Mouse (Mus musculus) midbrain, postnatal 0 days (tissue): Measurements from ENCODE around the gene Cntrob. TPM values are rescaled to one million over a fixed set of nuclear protein-coding genes. Genes with fewer than 3 reads are reported as not detected.

Experiments used
- ATAC-seq: fragments of 200-750 bp; cut with Nextera tagmentation; 2 replicates; pipeline ENCODE4 v1.8.0; 2017; ENCODE audit warnings: moderate number of reproducible peaks, mild to moderate bottlenecking, moderate TSS enrichment, moderate library complexity; ENCODE audit not compliant: low FRiP score
- DNase-seq: peaks from one replicate; pipeline ENCODE4 v3.0.0-alpha.2; 2015; ENCODE audit warnings: low spot score
- H3K27ac ChIP-seq: fragments of 300-500 bp; sonication (generic); 2 replicates; pipeline ENCODE4 v1.5.1; 2014; ENCODE audit warnings: low read depth, mild to moderate bottlenecking, low read length, mixed read lengths
- H3K27me3 ChIP-seq: fragments of 300-500 bp; sonication (generic); 2 replicates; pipeline ENCODE4 v1.6.1; 2014; ENCODE audit warnings: low read length, control low read depth, mixed read lengths; ENCODE audit not compliant: insufficient read depth
- H3K36me3 ChIP-seq: fragments of 300-500 bp; sonication (generic); 2 replicates; pipeline ENCODE4 v1.6.1; 2014; ENCODE audit warnings: low read length, control low read depth, mixed read lengths; ENCODE audit not compliant: insufficient read depth
- H3K4me1 ChIP-seq: fragments of 300-500 bp; sonication (generic); 2 replicates; pipeline ENCODE4 v1.6.1; 2014; ENCODE audit warnings: mild to moderate bottlenecking, control low read depth, antibody characterized with exemption, low read length, mixed read lengths; ENCODE audit not compliant: insufficient read depth
- H3K4me2 ChIP-seq: fragments of 300-500 bp; sonication (generic); 2 replicates; pipeline ENCODE4 v1.6.1; 2014; ENCODE audit warnings: low read depth, mild to moderate bottlenecking, low read length, mixed read lengths; ENCODE audit not compliant: poor library complexity, severe bottlenecking
- H3K4me3 ChIP-seq: fragments of 300-500 bp; sonication (generic); 2 replicates; pipeline ENCODE4 v1.5.1; 2014; ENCODE audit warnings: low read depth, mild to moderate bottlenecking, low read length, moderate library complexity
- H3K9ac ChIP-seq: fragments of 300-500 bp; sonication (generic); replicated peaks from 2 replicates; pipeline ENCODE4 v1.6.1; 2014; ENCODE audit warnings: mild to moderate bottlenecking, low read length, moderate library complexity, mixed read lengths; ENCODE audit not compliant: poor library complexity, severe bottlenecking
- H3K9me3 ChIP-seq: fragments of 300-500 bp; sonication (generic); 2 replicates; pipeline ENCODE4 v1.6.1; 2016; ENCODE audit warnings: low read length, control low read depth
- CTCF ChIP-seq: IDR thresholded peaks from 2 replicates; pipeline ENCODE4 v1.5.1; 2016; ENCODE audit warnings: antibody characterized with exemption, mild to moderate bottlenecking
- WGBS: fragments of 180-500 bp; shearing (Covaris S2); extraction: QIAGEN DNeasy Blood & Tissue Kit; methylation state at CpG from one replicate; pipeline ENCODE4 v1.1.7; 2014; 5-methylcytosine and 5-hydroxymethylcytosine counted together
- polyA plus RNA-seq: library from polyadenylated mRNA; unstranded; fragments of >200 nt; fragmentation: Nextera tagmentation; extraction: Ambion mirVana; gene quantifications from 2 replicates; pipeline ENCODE4 v1.2.1, GENCODE M21; 2015
- total RNA-seq: library from RNA; depleted of rRNA; stranded (reverse); fragments of >200 nt; gene quantifications from 2 replicates; pipeline ENCODE4 v1.2.3, GENCODE M21; 2014

The Cntrob gene
- total and polyA plus RNA-seq, 2 experiments from 2014 or later = 13.6 to 16.2 TPM

GRCm38 (mm10) chr11:69366855-69367615 is 43.5 kb upstream of the Cntrob start:
- no peak for ATAC-seq
- DNase-seq = peak; percentile 52
- Histone ChIP-seq H3K27ac (peak overlapping the region; percentile 99), H3K27me3 (no peaks in the 10 kb centered on the region), H3K9me3 (no peaks in the 10 kb centered on the region), H3K4me1 (peaks cover 18% of the 10 kb centered on the region), H3K9ac (peak overlapping the region; percentile 50), H3K4me3 (peak overlapping the region; percentile 89), H3K4me2 (peak overlapping the region; percentile 88), H3K36me3 (peaks cover 17% of the 10 kb centered on the region)
- peak; percentile 7; the same call in 1 of the 2 replicates for TF ChIP-seq CTCF
- under 1% methylated on average over 22 of the region's 22 CpGs for WGBS

DNA sequence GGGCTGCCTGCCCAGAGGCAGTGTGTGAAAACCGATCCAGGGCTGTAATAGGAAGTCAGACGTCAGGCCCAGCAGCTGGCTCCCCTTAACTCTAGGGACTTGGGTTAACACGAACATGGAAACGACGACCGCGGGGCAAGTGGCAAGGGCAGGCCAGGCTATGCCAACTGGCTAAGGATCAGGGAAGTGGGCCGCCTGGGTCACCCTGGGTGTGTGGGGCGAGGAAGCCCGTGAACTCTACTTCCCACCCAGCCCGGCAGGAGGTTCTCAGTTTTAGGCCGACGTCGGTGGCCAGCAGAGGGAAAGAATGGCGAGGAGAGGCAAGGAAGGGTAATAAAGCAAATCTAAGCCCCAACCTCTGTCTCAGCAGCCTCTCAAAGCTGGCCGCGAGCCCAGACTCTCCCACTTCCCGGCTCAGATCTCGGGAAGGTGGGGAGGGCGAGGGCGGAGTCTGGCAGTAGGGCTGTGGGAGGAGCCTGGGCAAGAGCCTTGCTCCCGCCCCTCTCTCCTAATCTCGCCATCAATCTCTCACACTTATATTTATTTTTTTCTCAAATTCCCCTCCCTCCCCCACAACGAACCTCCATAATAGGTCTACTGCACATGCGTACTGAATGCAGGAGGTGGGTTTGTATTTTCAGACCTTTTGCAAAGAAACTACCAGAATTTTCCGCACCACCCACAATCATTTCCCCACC is 42.7 kb upstream of the Cntrob start:
- Histone ChIP-seq H3K27ac (peak overlapping the region; percentile 99), H3K4me3 (peak overlapping the region; percentile 89), H3K27me3 (no peaks in the 10 kb centered on the region), H3K9me3 (no peaks in the 10 kb centered on the region), H3K36me3 (peaks cover 24% of the 10 kb centered on the region), H3K4me1 (peaks cover 14% of the 10 kb centered on the region), H3K9ac (peak overlapping the region; percentile 52), H3K4me2 (peak overlapping the region; percentile 88)
- WGBS = 2% methylated on average over 26 of the region's 26 CpGs
- peak; percentile 39 for TF ChIP-seq CTCF
- DNase-seq (peak; percentile 97), ATAC-seq (peak; percentile 82)

GRCm38 (mm10) chr11:69365722-69366121 is 42.1 kb upstream of the Cntrob start:
- peak overlapping the region; percentile 89 for H3K4me3 ChIP-seq
- WGBS = 19% methylated on average over 6 of the region's 6 CpGs
- H3K9me3 ChIP-seq = no peaks in the 10 kb centered on the region
- peaks cover 30% of the 10 kb centered on the region for H3K36me3 ChIP-seq
- peak overlapping the region; percentile 52 for H3K9ac ChIP-seq
- no peak for TF ChIP-seq CTCF
- ATAC-seq (no peak), DNase-seq (no peak)
- peaks cover 12% of the 10 kb centered on the region for H3K4me1 ChIP-seq
- H3K27ac ChIP-seq = peak overlapping the region; percentile 99
- H3K4me2 ChIP-seq = peak overlapping the region; percentile 88
- H3K27me3 ChIP-seq = no peaks in the 10 kb centered on the region

- H3K4me3 ChIP-seq = no peak overlapping the region
- DNase-seq (peak; percentile 92), ATAC-seq (peak; percentile 55)
- H3K36me3 ChIP-seq = peaks cover 38% of the 10 kb centered on the region
- H3K4me1 ChIP-seq = peaks cover 12% of the 10 kb centered on the region
- H3K4me2 ChIP-seq = peak overlapping the region; percentile 88; the same call in 1 of the 2 replicates
- no peaks in the 10 kb centered on the region for H3K27me3 ChIP-seq
- peak overlapping the region; percentile 99; the same call in 1 of the 2 replicates for H3K27ac ChIP-seq
- no peak for TF ChIP-seq CTCF
- 0 out of 2 replicates have a peak overlapping the region, but pooled peaks have one; percentile 52 for H3K9ac ChIP-seq
- WGBS = 7% methylated on average over 6 of the region's 6 CpGs
- no peaks in the 10 kb centered on the region for H3K9me3 ChIP-seq
Measured at GRCm38 (mm10) chr11:69364910-69365309, 41.3 kb upstream of the Cntrob start.

DNA sequence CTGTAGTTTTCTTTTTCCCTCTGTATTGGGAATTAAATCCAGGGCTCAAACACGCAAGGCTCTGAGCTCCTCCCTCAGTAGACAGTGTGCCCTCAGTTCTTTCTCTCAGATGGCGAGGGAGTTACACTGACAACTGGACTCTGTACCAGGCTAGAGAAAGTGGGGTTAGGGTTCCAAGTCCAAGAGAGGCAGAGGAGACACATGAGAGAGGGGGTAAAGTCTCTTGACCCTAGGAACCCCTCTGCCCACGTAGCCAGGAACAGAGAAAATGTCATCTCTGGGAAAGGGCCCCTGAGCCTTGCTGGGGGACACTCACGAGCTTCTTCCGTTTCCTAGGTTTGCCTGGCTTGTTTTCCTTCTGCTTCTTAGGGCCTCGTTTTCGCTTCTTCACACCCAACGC is 40.8 kb upstream of the Cntrob start:
- Histone ChIP-seq H3K9ac (no peak overlapping the region; the same call in 1 of the 2 replicates), H3K4me2 (0 out of 2 replicates have a peak overlapping the region, but pooled peaks have one; percentile 10), H3K4me3 (no peak overlapping the region), H3K27ac (no peak overlapping the region), H3K36me3 (peaks cover 44% of the 10 kb centered on the region), H3K9me3 (no peaks in the 10 kb centered on the region), H3K27me3 (no peaks in the 10 kb centered on the region), H3K4me1 (peaks cover 12% of the 10 kb centered on the region)
- no peak for ATAC-seq
- 49% methylated on average over 8 of the region's 8 CpGs for WGBS
- DNase-seq = no peak
- TF ChIP-seq CTCF = no peak

DNA sequence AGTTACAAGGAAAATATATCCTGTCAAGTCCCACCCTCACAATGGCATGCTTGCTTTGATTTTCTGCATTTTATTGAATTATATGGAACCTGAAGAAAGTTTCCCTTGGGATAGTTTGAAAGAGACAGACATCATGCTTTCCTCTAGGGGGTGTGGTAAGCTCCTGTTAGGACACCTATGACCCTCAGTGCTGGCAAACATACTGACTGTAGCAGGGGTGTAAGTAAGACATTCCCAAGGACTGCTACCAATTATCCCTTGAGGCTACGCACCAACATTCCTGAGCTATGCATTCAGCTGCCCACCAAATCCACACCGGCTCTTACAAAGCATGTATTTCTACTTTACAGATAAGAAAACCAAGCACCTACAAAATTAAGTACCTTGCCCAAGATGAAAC is 38.9 kb upstream of the Cntrob start:
- no peaks in the 10 kb centered on the region for H3K27me3 ChIP-seq
- ATAC-seq (no peak), DNase-seq (no peak)
- peaks cover 62% of the 10 kb centered on the region for H3K36me3 ChIP-seq
- no peak for TF ChIP-seq CTCF
- no peak overlapping the region for H3K4me3 ChIP-seq
- 87% methylated on average over 2 of the region's 2 CpGs for WGBS
- H3K4me2 ChIP-seq = no peak overlapping the region
- no peak overlapping the region for H3K9ac ChIP-seq
- no peaks in the 10 kb centered on the region for H3K9me3 ChIP-seq
- no peak overlapping the region for H3K27ac ChIP-seq
- H3K4me1 ChIP-seq = peaks cover 12% of the 10 kb centered on the region
